Mouse (Mus musculus) ES-Bruce4 (cell line): ENCODE data around the gene Tcp1.

Experiments used
- CTCF ChIP-seq: IDR thresholded peaks from one replicate; pipeline ENCODE4 v1.8.1; 2011; ENCODE audit warnings: low read depth, low read length
- POLR2A ChIP-seq: IDR thresholded peaks from one replicate; pipeline ENCODE4 v1.8.1; 2011; ENCODE audit warnings: low read length; ENCODE audit not compliant: insufficient read depth

DNA sequence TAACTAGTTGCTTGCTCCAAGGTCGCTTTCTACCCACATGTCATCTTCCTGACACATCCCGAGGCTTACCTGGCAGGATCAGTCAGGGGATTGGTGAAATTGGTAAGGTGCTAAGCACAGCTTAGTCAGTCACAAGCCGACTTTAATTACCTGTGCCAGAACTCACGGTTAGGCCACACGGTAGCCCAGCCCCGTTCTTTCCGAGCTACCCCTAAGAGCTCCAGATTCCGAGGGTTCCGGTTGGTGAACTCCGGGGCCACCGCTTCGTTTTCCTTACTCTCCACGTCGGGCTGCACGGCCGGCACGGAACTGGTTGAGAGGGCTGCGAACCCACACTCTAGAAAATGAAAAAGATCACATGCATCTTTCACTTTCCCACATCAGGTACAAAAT, at the start of gene Tcp1:
- TF ChIP-seq CTCF (no peak), POLR2A (no peak)
